Mouse (Mus musculus): Measurements from ENCODE around the gene Mycl. TPM values are rescaled to one million over a fixed set of nuclear protein-coding genes. Genes with fewer than 3 reads are reported as not detected.

Gene Mycl
- polyA plus RNA-seq, 1 experiment from 2014 or later: 46.3 TPM

DNA sequence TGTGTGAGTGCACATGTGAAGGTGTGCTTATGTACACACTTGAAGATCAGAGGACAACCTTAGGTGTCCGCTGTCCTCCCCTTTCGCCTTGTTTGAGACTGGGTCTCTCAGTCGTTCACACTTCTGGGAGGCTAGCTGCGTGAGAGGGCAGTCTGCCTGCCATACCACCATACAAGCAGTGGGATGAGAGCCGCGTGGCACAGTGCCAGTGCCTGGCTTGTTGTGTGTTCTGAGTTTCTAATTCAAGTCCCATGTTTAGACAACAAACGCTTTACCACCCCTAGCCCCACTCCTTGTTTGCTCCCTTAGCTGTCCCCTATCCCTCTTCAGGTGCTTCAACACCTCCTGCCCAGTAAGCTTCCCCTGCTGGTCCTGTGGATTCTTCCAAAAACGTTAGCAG is 23.4 kb upstream of the Mycl start:
- ATAC-seq (replicated peaks; ENCODE audit: insufficient number of reproducible peaks, low FRiP score, low TSS enrichment, low read depth): no peak
- Histone ChIP-seq H3K4me3 (ENCODE audit: low read depth, low read length) (no peak overlapping the region), H3K9me3 (replicated peaks; ENCODE audit: control insufficient read depth, low read length) (no peaks in the 10 kb centered on the region), H3K9ac (replicated peaks; ENCODE audit: low read length) (no peak overlapping the region), H3K27ac (replicated peaks; ENCODE audit: low read depth, low read length) (no peak overlapping the region), H3K36me3 (replicated peaks; ENCODE audit: control insufficient read depth, insufficient read depth, low read depth, low read length) (no peaks in the 10 kb centered on the region), H3K27me3 (ENCODE audit: control insufficient read depth, insufficient read depth, low read length) (no peaks in the 10 kb centered on the region), H3K4me1 (ENCODE audit: control insufficient read depth, insufficient read depth, low read length) (no peaks in the 10 kb centered on the region), H3K4me2 (ENCODE audit: low read depth, low read length) (no peak overlapping the region)
- no peak for DNase-seq (ENCODE audit: low spot score)
- 74% methylated on average over 8 of the region's 8 CpGs for WGBS

DNA sequence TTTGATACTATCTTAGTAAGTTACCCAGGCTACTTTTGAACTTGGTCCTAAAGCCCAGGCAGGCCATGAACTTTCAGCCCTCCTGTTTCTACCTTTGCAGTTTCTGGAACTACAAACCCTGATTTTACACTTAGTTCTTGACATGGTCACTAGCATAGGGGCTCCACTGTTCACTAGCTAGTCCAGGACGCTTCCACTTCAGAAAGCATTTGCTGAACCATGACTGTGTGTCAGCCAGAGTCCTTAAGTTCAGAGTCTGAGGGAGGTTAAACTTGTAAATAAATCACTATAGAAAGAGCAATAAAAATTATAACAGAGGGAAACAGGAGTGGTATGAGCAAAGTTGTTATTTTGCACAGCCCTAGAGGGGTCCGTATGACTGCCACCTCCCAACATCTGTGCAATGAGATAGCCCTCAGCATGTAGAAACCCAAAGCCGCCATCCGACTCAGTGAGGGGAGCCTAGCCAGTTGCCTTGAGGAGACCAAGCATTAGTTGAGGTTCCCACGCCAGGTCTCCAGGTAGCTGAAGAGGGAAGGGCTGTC is 20.4 kb upstream of the Mycl start:
- WGBS: 82% methylated on average over 5 of the region's 5 CpGs
- no peaks in the 10 kb centered on the region for H3K4me1 ChIP-seq (ENCODE audit: control insufficient read depth, insufficient read depth, low read length)

DNA sequence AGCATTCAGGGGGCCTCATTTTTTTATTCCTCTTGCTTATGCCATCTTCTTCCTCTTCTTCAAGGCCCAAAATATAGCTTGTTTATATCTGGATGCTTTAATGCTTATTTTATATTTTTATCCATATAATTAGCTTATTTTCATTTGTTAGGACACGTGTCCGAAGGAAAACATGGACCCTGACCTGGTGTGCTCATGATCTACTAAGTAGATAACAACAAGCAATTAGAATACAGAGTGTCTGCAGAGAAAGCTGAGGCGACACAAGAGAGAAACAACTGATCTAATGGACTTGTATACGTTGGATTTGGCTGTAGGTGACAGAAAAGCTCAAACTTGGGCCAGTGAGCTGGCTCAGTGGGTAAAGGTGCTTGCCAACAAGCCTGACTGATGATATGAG is 18.6 kb upstream of the Mycl start:
- H3K9ac ChIP-seq (replicated peaks; ENCODE audit: low read length): no peak overlapping the region
- no peak overlapping the region for H3K4me3 ChIP-seq (ENCODE audit: low read depth, low read length)
- H3K27ac ChIP-seq (replicated peaks; ENCODE audit: low read depth, low read length): no peak overlapping the region
- 84% methylated on average over 4 of the region's 4 CpGs for WGBS
- H3K36me3 ChIP-seq (replicated peaks; ENCODE audit: control insufficient read depth, insufficient read depth, low read depth, low read length): no peaks in the 10 kb centered on the region
- H3K9me3 ChIP-seq (replicated peaks; ENCODE audit: control insufficient read depth, low read length): no peaks in the 10 kb centered on the region
- no peaks in the 10 kb centered on the region for H3K27me3 ChIP-seq (ENCODE audit: control insufficient read depth, insufficient read depth, low read length)
- H3K4me2 ChIP-seq (ENCODE audit: low read depth, low read length): no peak overlapping the region
- DNase-seq (ENCODE audit: low spot score) (no peak), ATAC-seq (replicated peaks; ENCODE audit: insufficient number of reproducible peaks, low FRiP score, low TSS enrichment, low read depth) (no peak)
- H3K4me1 ChIP-seq (ENCODE audit: control insufficient read depth, insufficient read depth, low read length): no peaks in the 10 kb centered on the region

More for the DNA sequence above, 20.4 kb upstream of the Mycl start:
- Histone ChIP-seq H3K9me3 (replicated peaks; ENCODE audit: control insufficient read depth, low read length) (no peaks in the 10 kb centered on the region), H3K27me3 (ENCODE audit: control insufficient read depth, insufficient read depth, low read length) (no peaks in the 10 kb centered on the region), H3K4me2 (ENCODE audit: low read depth, low read length) (no peak overlapping the region), H3K9ac (replicated peaks; ENCODE audit: low read length) (no peak overlapping the region), H3K27ac (replicated peaks; ENCODE audit: low read depth, low read length) (no peak overlapping the region), H3K4me3 (ENCODE audit: low read depth, low read length) (no peak overlapping the region), H3K36me3 (replicated peaks; ENCODE audit: control insufficient read depth, insufficient read depth, low read depth, low read length) (no peaks in the 10 kb centered on the region)
- DNase-seq (ENCODE audit: low spot score) (no peak), ATAC-seq (replicated peaks; ENCODE audit: insufficient number of reproducible peaks, low FRiP score, low TSS enrichment, low read depth) (no peak)

DNA sequence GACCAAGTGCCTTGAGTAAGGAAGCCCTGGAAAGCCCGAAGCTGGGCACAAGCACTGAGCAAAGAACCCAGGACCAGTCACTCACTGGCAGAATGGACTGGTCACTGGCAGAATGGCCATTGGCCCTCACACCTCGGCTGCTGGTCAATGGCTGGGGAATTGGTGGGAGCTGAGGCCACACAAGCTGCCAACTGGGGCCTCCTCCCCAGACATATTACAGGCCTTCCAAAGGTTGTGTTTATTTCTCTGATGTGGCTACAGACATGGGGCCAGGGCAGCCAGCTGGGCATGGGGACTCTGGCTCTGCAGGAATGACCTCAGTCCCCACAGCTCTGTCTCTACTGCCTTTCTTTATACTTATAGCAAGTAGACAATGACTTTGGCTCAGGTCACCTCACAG is 16.6 kb upstream of the Mycl start:
- H3K4me3 ChIP-seq (ENCODE audit: low read depth, low read length): no peak overlapping the region
- H3K27me3 ChIP-seq (ENCODE audit: control insufficient read depth, insufficient read depth, low read length): peaks cover 5% of the 10 kb centered on the region
- no peaks in the 10 kb centered on the region for H3K4me1 ChIP-seq (ENCODE audit: control insufficient read depth, insufficient read depth, low read length)
- H3K36me3 ChIP-seq (replicated peaks; ENCODE audit: control insufficient read depth, insufficient read depth, low read depth, low read length): no peaks in the 10 kb centered on the region
- H3K9ac ChIP-seq (replicated peaks; ENCODE audit: low read length): no peak overlapping the region
- no peak for DNase-seq (ENCODE audit: low spot score)
- ATAC-seq (replicated peaks; ENCODE audit: insufficient number of reproducible peaks, low FRiP score, low TSS enrichment, low read depth): no peak
- no peaks in the 10 kb centered on the region for H3K9me3 ChIP-seq (replicated peaks; ENCODE audit: control insufficient read depth, low read length)
- H3K27ac ChIP-seq (replicated peaks; ENCODE audit: low read depth, low read length): no peak overlapping the region
- H3K4me2 ChIP-seq (ENCODE audit: low read depth, low read length): no peak overlapping the region
- WGBS: 85% methylated on average over 2 of the region's 2 CpGs

DNA sequence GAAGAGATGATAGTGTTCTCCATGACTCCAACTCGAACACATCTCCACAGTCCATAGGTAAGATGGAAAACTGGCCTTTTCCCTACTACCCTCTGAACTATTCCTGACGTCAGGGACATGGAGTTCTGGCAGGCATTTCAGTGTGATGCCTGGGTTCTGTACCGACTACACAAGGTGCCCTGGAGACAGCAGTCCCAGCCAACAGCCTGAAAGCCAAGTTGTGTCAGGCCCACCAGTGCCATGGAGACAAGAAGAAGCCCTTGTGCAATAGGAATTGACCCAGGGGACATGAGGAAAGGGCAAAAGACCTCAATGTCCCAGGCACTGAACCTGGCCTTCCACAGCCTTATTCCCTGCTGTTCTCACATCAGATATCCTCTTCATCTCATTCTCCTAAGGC is 15.6 kb upstream of the Mycl start:
- H3K4me2 ChIP-seq (ENCODE audit: low read depth, low read length): no peak overlapping the region
- peaks cover 9% of the 10 kb centered on the region for H3K27me3 ChIP-seq (ENCODE audit: control insufficient read depth, insufficient read depth, low read length)
- no peak overlapping the region for H3K27ac ChIP-seq (replicated peaks; ENCODE audit: low read depth, low read length)
- no peak overlapping the region for H3K9ac ChIP-seq (replicated peaks; ENCODE audit: low read length)
- H3K36me3 ChIP-seq (replicated peaks; ENCODE audit: control insufficient read depth, insufficient read depth, low read depth, low read length): no peaks in the 10 kb centered on the region
- H3K4me3 ChIP-seq (ENCODE audit: low read depth, low read length): no peak overlapping the region
- H3K4me1 ChIP-seq (ENCODE audit: control insufficient read depth, insufficient read depth, low read length): no peaks in the 10 kb centered on the region
- no peaks in the 10 kb centered on the region for H3K9me3 ChIP-seq (replicated peaks; ENCODE audit: control insufficient read depth, low read length)
- ATAC-seq (replicated peaks; ENCODE audit: insufficient number of reproducible peaks, low FRiP score, low TSS enrichment, low read depth) (no peak), DNase-seq (ENCODE audit: low spot score) (no peak)
- 72% methylated on average over 3 of the region's 3 CpGs for WGBS

DNA sequence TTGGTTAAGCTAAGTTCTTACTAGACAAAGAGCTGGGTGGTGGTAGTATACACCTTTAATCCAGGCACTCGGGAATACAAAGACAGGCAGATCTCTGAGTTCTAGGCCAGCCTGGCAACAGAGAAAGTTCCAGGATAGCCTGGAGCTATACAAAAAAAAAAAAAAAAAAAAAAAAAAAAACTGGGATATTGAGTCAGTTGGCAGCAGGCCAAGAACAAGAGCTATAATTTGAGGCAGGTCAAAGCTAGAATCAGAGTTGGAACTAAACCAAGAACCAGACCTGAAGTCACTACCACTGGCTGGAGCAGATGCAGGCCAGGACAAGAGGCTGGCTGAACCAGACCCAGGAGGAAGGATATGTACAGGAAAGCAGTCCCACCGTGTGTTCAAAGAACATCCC is 14.8 kb upstream of the Mycl start:
- Histone ChIP-seq H3K27ac (replicated peaks; ENCODE audit: low read depth, low read length) (no peak overlapping the region), H3K4me1 (ENCODE audit: control insufficient read depth, insufficient read depth, low read length) (no peaks in the 10 kb centered on the region), H3K27me3 (ENCODE audit: control insufficient read depth, insufficient read depth, low read length) (peaks cover 9% of the 10 kb centered on the region), H3K4me2 (ENCODE audit: low read depth, low read length) (no peak overlapping the region), H3K9me3 (replicated peaks; ENCODE audit: control insufficient read depth, low read length) (no peaks in the 10 kb centered on the region), H3K4me3 (ENCODE audit: low read depth, low read length) (no peak overlapping the region), H3K36me3 (replicated peaks; ENCODE audit: control insufficient read depth, insufficient read depth, low read depth, low read length) (no peaks in the 10 kb centered on the region), H3K9ac (replicated peaks; ENCODE audit: low read length) (no peak overlapping the region)
- 77% methylated on average over 2 of the region's 2 CpGs for WGBS
- no peak for DNase-seq (ENCODE audit: low spot score)
- ATAC-seq (replicated peaks; ENCODE audit: insufficient number of reproducible peaks, low FRiP score, low TSS enrichment, low read depth): no peak

DNA sequence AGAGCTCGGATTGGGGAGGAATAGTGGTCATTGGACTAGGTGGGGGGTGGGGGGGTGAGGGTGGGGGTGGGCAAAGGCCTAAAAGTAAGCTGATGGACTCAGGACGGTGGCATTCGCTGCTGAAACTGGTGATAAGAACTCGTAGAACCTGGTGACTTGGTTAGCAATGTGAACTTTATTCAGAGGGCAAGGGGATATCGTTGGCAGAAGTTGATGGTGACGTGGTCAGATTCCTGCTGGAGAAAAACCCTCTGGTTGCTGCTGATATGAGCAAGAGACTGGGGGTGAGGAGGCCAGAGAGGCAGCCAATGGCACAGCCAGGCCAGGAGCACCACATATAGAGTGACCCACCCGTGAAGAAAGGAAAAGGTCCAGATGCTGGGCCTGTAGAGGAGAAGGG is 14.2 kb upstream of the Mycl start:
- ATAC-seq (replicated peaks; ENCODE audit: insufficient number of reproducible peaks, low FRiP score, low TSS enrichment, low read depth): no peak
- Histone ChIP-seq H3K4me3 (ENCODE audit: low read depth, low read length) (no peak overlapping the region), H3K27ac (replicated peaks; ENCODE audit: low read depth, low read length) (no peak overlapping the region), H3K4me2 (ENCODE audit: low read depth, low read length) (no peak overlapping the region), H3K9ac (replicated peaks; ENCODE audit: low read length) (no peak overlapping the region), H3K9me3 (replicated peaks; ENCODE audit: control insufficient read depth, low read length) (no peaks in the 10 kb centered on the region), H3K27me3 (ENCODE audit: control insufficient read depth, insufficient read depth, low read length) (peaks cover 9% of the 10 kb centered on the region), H3K4me1 (ENCODE audit: control insufficient read depth, insufficient read depth, low read length) (no peaks in the 10 kb centered on the region), H3K36me3 (replicated peaks; ENCODE audit: control insufficient read depth, insufficient read depth, low read depth, low read length) (no peaks in the 10 kb centered on the region)
- 83% methylated on average over 7 of the region's 7 CpGs for WGBS
- DNase-seq (ENCODE audit: low spot score): no peak

DNA sequence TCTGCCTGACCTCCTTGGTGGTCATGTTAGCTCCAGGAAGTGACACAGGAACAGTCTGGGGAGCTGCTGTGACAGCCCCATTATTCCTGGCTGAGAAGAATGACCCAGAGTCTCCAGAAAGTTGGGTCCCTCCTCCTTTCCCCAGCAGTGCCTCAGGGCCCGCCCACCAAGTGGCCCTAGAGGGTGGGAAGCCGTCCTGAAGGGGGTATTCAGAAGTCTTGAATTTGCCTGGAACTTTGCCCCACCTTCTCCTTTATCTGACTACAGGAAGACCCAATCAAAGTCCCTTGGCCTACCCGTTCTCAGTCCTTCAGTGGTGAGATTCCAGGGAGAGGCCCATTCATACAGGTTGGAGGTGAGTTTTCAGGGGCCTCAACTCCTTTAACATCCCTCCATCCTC is 13.5 kb upstream of the Mycl start:
- Histone ChIP-seq H3K9ac (replicated peaks; ENCODE audit: low read length) (no peak overlapping the region), H3K4me1 (ENCODE audit: control insufficient read depth, insufficient read depth, low read length) (no peaks in the 10 kb centered on the region), H3K9me3 (replicated peaks; ENCODE audit: control insufficient read depth, low read length) (no peaks in the 10 kb centered on the region), H3K36me3 (replicated peaks; ENCODE audit: control insufficient read depth, insufficient read depth, low read depth, low read length) (no peaks in the 10 kb centered on the region), H3K27me3 (ENCODE audit: control insufficient read depth, insufficient read depth, low read length) (peaks cover 9% of the 10 kb centered on the region), H3K4me3 (ENCODE audit: low read depth, low read length) (no peak overlapping the region), H3K27ac (replicated peaks; ENCODE audit: low read depth, low read length) (no peak overlapping the region), H3K4me2 (ENCODE audit: low read depth, low read length) (no peak overlapping the region)
- 35% methylated on average over 3 of the region's 3 CpGs for WGBS
- ATAC-seq (replicated peaks; ENCODE audit: insufficient number of reproducible peaks, low FRiP score, low TSS enrichment, low read depth): no peak
- DNase-seq (ENCODE audit: low spot score): no peak
